Mouse (Mus musculus) adrenal gland, postnatal 4 days (tissue): ENCODE results near the gene Rpl26. TPM values are rescaled to one million over a fixed set of nuclear protein-coding genes. Genes with fewer than 3 reads are reported as not detected.
A peak's percentile ranks its signal among the peaks of the same experiment; 100 is the strongest.
"Not testable (repeated sequence)": the region's sequence is repeated elsewhere in the genome, so short reads cannot be mapped to it uniquely, and the experiment has no call there.

Experiments
- DNase-seq, 2 experiments: peaks; one replicate each; pipeline ENCODE4 v3.0.0; 2021 to 2022; ENCODE audit warnings: low spot score in 2 of 2, mixed read lengths in 2 of 2
- total RNA-seq, 2 experiments: library from RNA; stranded (reverse); gene quantifications; 2 replicates each; pipeline ENCODE4 v1.2.3; 2021

Rpl26 gene
- total RNA-seq, 2 experiments from 2014 or later = 1,502 to 1,552 TPM

DNA sequence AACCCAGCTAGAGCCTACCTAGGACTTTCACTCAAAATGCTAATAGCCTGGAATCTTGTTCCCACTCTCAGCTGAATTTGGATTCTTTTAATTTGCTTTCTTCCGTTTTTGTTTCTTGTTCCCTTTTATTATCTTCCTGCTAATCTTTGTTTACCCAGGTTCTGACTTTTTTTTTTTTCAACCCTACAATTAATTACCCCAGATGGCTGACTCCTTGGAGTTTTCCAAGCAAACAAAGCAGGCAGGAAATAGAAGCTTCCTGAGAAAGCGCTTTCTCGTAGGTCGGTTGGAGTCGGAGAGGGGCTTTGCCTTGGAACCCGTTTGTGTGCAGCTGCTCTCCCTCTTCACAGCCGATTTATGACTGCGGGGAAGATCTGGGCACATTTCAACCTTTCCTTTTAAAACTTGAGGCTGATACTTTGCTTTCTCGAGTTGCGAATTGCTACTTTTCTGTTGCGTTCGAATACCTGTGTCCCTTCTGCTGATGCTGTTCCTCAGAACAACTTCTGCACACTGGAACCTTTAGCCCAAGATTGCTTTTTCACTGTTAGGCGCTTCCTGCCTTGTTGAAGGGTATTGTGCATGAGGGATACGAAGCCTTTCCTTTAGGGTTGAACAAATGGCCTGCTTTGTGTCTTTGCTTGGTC, 10.3 kb downstream of the Rpl26 start:
- DNase-seq = no peak

GRCm38 (mm10) chr11:68914566-68914965, 13.2 kb downstream of the Rpl26 start:
- DNase-seq = no peak

DNA sequence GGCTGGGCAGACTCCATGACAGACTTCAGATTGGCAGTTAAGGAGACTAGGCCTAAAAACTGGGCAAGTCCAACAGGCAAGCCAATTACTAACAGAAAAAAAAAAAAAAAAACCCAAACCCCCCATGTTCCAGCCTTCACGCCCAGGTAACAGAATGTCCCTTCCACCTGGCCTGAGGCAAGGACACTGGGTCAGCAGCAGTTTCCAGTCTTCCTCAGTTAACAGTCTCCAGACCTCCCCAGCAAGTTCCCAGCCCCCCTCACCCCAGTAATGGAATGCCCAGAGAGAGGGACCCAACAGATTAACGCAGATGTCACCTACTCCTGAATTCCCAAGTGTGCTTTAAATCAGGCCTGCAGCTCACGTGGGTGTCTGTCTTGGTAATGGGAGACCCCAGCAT, 21.8 kb downstream of the Rpl26 start:
- DNase-seq = no peak

- DNase-seq = no peak
Observed at GRCm38 (mm10) chr11:68924749-68925148, 23.4 kb downstream of the Rpl26 start.

DNA sequence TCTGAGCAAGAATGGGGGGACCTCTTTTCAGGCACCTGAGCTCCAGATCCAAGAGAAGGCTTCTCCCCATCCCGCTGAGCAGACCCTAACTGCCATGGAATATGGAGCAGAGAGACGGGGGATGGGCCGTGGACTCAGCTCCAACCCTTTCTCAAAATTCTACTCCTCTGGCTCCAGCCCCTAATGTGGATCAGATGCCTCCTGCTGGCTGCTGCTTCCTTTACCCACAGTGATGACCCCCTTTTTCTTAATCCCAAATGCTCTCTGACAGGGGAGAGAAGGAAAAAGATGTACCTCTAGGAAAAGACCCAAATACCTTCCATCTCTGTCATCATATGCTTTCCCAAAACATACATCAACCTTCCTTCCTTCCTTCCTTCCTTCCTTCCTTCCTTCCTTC, 25.6 kb downstream of the Rpl26 start, which contains the start of gene Odf4:
Odf4 (minus strand) TSS at position 101 of the 400 bp plus-strand sequence.
- DNase-seq = no peak

- DNase-seq = no peak
Observed at GRCm38 (mm10) chr11:68929947-68930346, 28.6 kb downstream of the Rpl26 start.

- no peak for DNase-seq
Observed at GRCm38 (mm10) chr11:68933885-68934507, 32.6 kb downstream of the Rpl26 start.

DNA sequence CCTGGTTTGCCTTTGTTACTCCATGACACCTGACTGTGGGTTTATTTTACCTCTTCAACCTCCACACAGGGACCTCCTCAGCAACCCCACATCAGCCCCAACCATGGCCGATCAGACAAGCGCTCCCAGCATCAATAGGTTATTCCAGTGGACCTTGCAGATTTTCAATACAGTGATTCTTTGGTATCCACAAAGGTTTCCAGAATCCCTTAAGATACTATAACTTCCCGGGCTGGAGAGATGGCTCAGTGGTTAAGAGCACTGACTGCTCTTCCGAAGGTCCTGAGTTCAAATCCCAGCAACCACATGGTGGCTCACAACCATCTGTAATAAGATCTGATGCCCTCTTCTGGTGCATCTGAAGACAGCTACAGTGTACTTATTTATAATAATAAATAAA, 35.6 kb downstream of the Rpl26 start:
- not testable (repeated sequence) for DNase-seq

DNA sequence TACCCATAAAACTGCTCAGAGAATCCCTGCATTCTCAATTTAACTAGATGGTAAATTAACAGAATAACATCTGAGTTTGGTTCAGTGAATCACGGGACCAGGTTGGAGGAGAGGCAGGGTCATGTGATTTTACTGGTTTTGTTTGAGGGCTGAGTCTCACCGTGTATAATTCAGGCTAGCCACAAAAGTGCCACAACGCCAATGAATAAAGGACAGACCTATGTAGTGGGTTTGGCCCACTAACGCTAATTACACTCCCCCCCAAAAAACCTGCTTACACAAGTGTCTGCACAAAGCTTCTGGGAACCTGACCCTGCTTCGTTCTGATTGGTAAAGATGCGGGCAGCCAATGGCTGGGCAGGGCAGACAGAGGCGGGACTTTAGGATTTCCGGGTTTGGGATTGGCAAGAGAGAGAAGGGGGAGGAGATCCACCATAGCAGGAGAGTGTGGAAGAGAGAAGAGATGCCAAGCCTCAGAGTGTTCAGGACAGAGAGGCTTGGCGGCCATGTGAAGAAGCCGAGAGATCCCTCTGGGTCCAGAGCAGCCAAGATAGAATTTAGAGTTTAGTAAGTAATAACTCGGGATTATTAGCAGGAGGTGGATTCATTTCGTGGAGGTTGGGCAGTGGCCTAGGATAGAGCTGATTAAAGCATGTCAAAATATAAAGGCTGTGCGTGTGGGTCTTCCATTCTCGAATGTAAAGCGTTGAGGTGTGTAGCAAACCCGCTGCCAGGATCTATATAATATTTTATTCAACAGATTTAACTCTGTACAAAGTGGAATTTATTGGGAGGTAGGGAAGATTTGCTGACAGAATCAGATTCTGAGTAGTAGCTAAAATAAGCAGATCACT, 38.3 kb downstream of the Rpl26 start:
- DNase-seq = peak; percentile 43 to 75

GRCm38 (mm10) chr11:68940516-68940915, 39.1 kb downstream of the Rpl26 start:
- DNase-seq = no peak

DNA sequence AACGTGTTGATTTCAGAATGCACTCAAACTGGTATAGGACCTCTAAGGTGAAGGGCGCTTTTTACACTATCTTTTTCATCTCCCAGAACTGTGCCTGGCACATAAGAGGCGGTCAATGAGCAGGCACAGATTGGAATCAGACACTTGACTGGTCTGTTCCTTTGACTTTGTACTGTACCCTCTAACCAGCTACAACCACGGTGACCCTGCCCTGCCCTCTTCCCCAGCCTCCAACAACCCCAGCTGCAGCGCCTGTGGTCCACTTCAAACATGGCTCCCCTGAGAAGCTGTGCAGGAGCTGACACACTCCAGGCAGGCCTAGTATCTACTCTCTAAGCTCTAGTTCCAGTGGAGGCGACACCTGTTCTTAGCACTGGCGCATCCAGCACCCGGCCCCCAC, 41.3 kb downstream of the Rpl26 start:
- DNase-seq = no peak

- DNase-seq = no peak
Observed at GRCm38 (mm10) chr11:68945245-68945644, 43.9 kb downstream of the Rpl26 start.

DNA sequence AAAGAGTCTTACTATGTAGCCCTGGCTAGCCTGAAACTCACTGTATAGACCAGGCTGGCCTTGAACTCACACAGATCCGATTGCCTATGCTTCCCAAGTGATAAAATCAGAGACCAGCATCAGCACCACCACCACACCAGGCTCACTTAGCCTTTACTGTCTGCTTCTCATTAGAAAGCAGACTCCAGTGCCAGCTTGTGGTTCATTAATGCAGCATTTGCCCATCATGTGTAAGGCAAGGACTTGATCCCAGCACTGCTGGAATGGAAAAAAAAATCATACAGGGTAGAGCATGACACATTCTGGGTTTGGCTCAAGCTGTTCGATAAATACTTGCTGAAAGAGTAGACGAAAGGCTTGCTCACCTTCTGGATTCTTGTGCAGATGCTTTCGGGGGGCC, 44.6 kb downstream of the Rpl26 start:
- no peak for DNase-seq

GRCm38 (mm10) chr11:68946806-68947440, 45.5 kb downstream of the Rpl26 start:
- no peak for DNase-seq

- no peak for DNase-seq
Observed at GRCm38 (mm10) chr11:68947542-68947993, 46.2 kb downstream of the Rpl26 start.

DNA sequence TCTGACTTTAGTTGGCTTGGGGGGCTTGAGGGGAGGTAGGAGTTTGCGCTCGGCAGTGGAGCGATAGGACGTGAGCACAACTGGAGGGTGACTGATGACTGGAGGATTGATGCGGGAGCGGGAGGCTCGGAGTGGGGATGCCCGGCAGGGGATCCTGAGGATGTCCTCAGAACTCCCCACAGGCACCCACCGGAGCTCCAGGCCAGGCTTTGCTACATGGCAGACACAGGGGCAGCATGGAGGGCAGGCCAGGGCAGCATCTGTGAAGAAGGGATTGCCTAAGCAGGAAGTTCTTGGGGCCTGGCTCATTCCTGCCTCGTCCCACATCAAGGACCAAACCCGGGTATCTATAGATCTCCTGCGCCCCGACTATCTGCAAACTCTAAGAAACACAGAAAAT, 52.5 kb downstream of the Rpl26 start:
- DNase-seq = no peak

- DNase-seq = no peak
Observed at GRCm38 (mm10) chr11:68954408-68954807, 53.0 kb downstream of the Rpl26 start.

- DNase-seq = no peak
Observed at GRCm38 (mm10) chr11:68955473-68955872, 54.1 kb downstream of the Rpl26 start.

DNA sequence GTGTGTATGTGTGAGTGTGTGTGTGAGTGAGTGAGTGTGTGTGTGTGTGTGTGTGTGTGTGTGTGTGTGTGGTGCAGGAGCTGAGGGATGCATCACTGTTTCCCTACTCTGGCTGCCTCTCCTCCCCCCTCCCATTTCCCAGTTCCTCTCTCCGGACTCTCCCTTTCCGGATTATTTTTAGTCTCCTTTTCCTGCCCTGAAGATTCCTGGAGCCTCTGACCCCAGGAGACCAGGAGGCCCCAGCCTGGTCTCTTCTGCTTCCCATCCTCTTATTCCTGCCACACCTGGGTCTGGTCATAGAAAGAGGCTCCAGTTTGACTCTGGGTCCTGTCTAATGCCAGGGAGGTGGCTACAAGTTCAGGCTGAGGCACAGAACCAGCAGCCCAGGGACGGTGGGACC, 54.7 kb downstream of the Rpl26 start:
- DNase-seq = no peak
